Mouse (Mus musculus): ENCODE measurements around the gene Zfp982. TPM values are rescaled to one million over a fixed set of nuclear protein-coding genes. Genes with fewer than 3 reads are reported as not detected.
"Not testable (repeated sequence)": the region's sequence is repeated elsewhere in the genome, so short reads cannot be mapped to it uniquely, and the experiment has no call there.

Gene Zfp982
- polyA plus RNA-seq, 1 experiment from 2014 or later: 4.8 TPM

GRCm38 (mm10) chr4:147509174-147509573 lies 17.0 kb downstream of the Zfp982 start:
- Histone ChIP-seq H3K4me2 (ENCODE audit: low read depth, low read length) (no peak overlapping the region), H3K36me3 (ENCODE audit: control insufficient read depth, insufficient read depth, low read length) (peaks cover 4% of the 10 kb centered on the region), H3K9me3 (replicated peaks; ENCODE audit: control insufficient read depth, low read length) (peaks cover 6% of the 10 kb centered on the region), H3K9ac (ENCODE audit: low read length) (no peak overlapping the region), H3K4me1 (ENCODE audit: control insufficient read depth, insufficient read depth, low read length) (no peaks in the 10 kb centered on the region), H3K27me3 (ENCODE audit: control insufficient read depth, insufficient read depth, low read length) (no peaks in the 10 kb centered on the region), H3K27ac (ENCODE audit: low read length) (no peak overlapping the region), H3K4me3 (replicated peaks; ENCODE audit: low read length) (no peak overlapping the region)
- no peak for ATAC-seq (ENCODE audit: insufficient read depth, low FRiP score)
- WGBS: 80% methylated on average over 2 of the region's 2 CpGs

GRCm38 (mm10) chr4:147518981-147519380 lies 26.8 kb downstream of the Zfp982 start:
- 69% methylated on average over 2 of the region's 2 CpGs for WGBS
- Histone ChIP-seq H3K27me3 (ENCODE audit: control insufficient read depth, insufficient read depth, low read length) (no peaks in the 10 kb centered on the region), H3K4me1 (ENCODE audit: control insufficient read depth, insufficient read depth, low read length) (no peaks in the 10 kb centered on the region), H3K9me3 (replicated peaks; ENCODE audit: control insufficient read depth, low read length) (peaks cover 52% of the 10 kb centered on the region), H3K27ac (ENCODE audit: low read length) (no peak overlapping the region), H3K36me3 (ENCODE audit: control insufficient read depth, insufficient read depth, low read length) (no peaks in the 10 kb centered on the region), H3K4me3 (replicated peaks; ENCODE audit: low read length) (no peak overlapping the region), H3K4me2 (ENCODE audit: low read depth, low read length) (no peak overlapping the region), H3K9ac (ENCODE audit: low read length) (no peak overlapping the region)
- no peak for ATAC-seq (ENCODE audit: insufficient read depth, low FRiP score)

DNA sequence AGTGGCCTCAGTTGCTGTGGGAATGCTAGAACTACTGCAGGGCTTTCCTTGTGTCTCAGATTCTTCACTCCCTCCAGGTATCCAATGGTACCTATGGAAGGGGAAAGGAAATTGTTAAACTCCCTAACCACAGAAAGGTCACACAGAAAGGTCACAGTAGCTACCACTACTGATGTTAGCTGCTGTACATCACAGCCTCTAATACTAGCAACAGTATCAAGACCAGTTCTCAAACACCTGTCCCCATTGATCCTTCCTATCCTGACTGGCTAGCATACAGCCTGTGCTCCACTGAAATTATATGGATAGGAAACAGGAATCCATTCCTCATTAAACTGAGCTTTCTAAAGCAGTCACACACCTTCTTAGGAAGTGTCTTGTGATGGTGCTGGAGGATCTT lies 27.9 kb downstream of the Zfp982 start:
- Histone ChIP-seq H3K4me3 (replicated peaks; ENCODE audit: low read length) (no peak overlapping the region), H3K4me2 (ENCODE audit: low read depth, low read length) (no peak overlapping the region), H3K9me3 (replicated peaks; ENCODE audit: control insufficient read depth, low read length) (peaks cover 55% of the 10 kb centered on the region), H3K27ac (ENCODE audit: low read length) (no peak overlapping the region), H3K9ac (ENCODE audit: low read length) (no peak overlapping the region), H3K36me3 (ENCODE audit: control insufficient read depth, insufficient read depth, low read length) (no peaks in the 10 kb centered on the region), H3K4me1 (ENCODE audit: control insufficient read depth, insufficient read depth, low read length) (no peaks in the 10 kb centered on the region), H3K27me3 (ENCODE audit: control insufficient read depth, insufficient read depth, low read length) (no peaks in the 10 kb centered on the region)
- ATAC-seq (ENCODE audit: insufficient read depth, low FRiP score): 0 out of 2 replicates have a peak, but pooled peaks have one; percentile 16

- no peak overlapping the region for H3K9ac ChIP-seq (ENCODE audit: low read length)
- no peaks in the 10 kb centered on the region for H3K27me3 ChIP-seq (ENCODE audit: control insufficient read depth, insufficient read depth, low read length)
- no peaks in the 10 kb centered on the region for H3K36me3 ChIP-seq (ENCODE audit: control insufficient read depth, insufficient read depth, low read length)
- no peaks in the 10 kb centered on the region for H3K4me1 ChIP-seq (ENCODE audit: control insufficient read depth, insufficient read depth, low read length)
- whole genome bisulfite sequencing: 77% methylated on average over 1 of the region's 1 CpGs
- no peak overlapping the region for H3K27ac ChIP-seq (ENCODE audit: low read length)
- H3K4me2 ChIP-seq (ENCODE audit: low read depth, low read length): no peak overlapping the region
- ATAC-seq (ENCODE audit: insufficient read depth, low FRiP score): no peak
- no peak overlapping the region for H3K4me3 ChIP-seq (replicated peaks; ENCODE audit: low read length)
- peaks cover 42% of the 10 kb centered on the region for H3K9me3 ChIP-seq (replicated peaks; ENCODE audit: control insufficient read depth, low read length)
These were observed 32.9 kb downstream of the Zfp982 start for GRCm38 (mm10) chr4:147525125-147525524.

- no peak overlapping the region for H3K4me2 ChIP-seq (ENCODE audit: low read depth, low read length)
- peaks cover 25% of the 10 kb centered on the region for H3K9me3 ChIP-seq (replicated peaks; ENCODE audit: control insufficient read depth, low read length)
- ATAC-seq (ENCODE audit: insufficient read depth, low FRiP score): no peak
- H3K27me3 ChIP-seq (ENCODE audit: control insufficient read depth, insufficient read depth, low read length): no peaks in the 10 kb centered on the region
- no peaks in the 10 kb centered on the region for H3K36me3 ChIP-seq (ENCODE audit: control insufficient read depth, insufficient read depth, low read length)
- 77% methylated on average over 1 of the region's 1 CpGs for WGBS
- no peaks in the 10 kb centered on the region for H3K4me1 ChIP-seq (ENCODE audit: control insufficient read depth, insufficient read depth, low read length)
- H3K27ac ChIP-seq (ENCODE audit: low read length): no peak overlapping the region
- H3K4me3 ChIP-seq (replicated peaks; ENCODE audit: low read length): no peak overlapping the region
- no peak overlapping the region for H3K9ac ChIP-seq (ENCODE audit: low read length)
These were observed 38.1 kb downstream of the Zfp982 start for GRCm38 (mm10) chr4:147530366-147530765.

GRCm38 (mm10) chr4:147535916-147536315 lies 43.7 kb downstream of the Zfp982 start:
- not testable (repeated sequence) for H3K27me3 ChIP-seq (ENCODE audit: control insufficient read depth, insufficient read depth, low read length)

GRCm38 (mm10) chr4:147537702-147538101 lies 45.5 kb downstream of the Zfp982 start:
- Histone ChIP-seq H3K27me3 (ENCODE audit: control insufficient read depth, insufficient read depth, low read length) (no peaks in the 10 kb centered on the region), H3K27ac (ENCODE audit: low read length) (no peak overlapping the region), H3K4me2 (ENCODE audit: low read depth, low read length) (no peak overlapping the region), H3K36me3 (ENCODE audit: control insufficient read depth, insufficient read depth, low read length) (no peaks in the 10 kb centered on the region), H3K9ac (ENCODE audit: low read length) (no peak overlapping the region), H3K9me3 (replicated peaks; ENCODE audit: control insufficient read depth, low read length) (peaks cover 14% of the 10 kb centered on the region), H3K4me1 (ENCODE audit: control insufficient read depth, insufficient read depth, low read length) (no peaks in the 10 kb centered on the region), H3K4me3 (replicated peaks; ENCODE audit: low read length) (no peak overlapping the region)
- peak; percentile 21; the same call in 1 of the 2 replicates for ATAC-seq (ENCODE audit: insufficient read depth, low FRiP score)
- 74% methylated on average over 2 of the region's 2 CpGs for WGBS

More at GRCm38 (mm10) chr4:147535916-147536315, 43.7 kb downstream of the Zfp982 start:
- not testable (repeated sequence) for H3K4me2 ChIP-seq (ENCODE audit: low read depth, low read length); ATAC-seq (ENCODE audit: insufficient read depth, low FRiP score); H3K36me3 ChIP-seq (ENCODE audit: control insufficient read depth, insufficient read depth, low read length); H3K9ac ChIP-seq (ENCODE audit: low read length); H3K4me1 ChIP-seq (ENCODE audit: control insufficient read depth, insufficient read depth, low read length); H3K27ac ChIP-seq (ENCODE audit: low read length); H3K4me3 ChIP-seq (replicated peaks; ENCODE audit: low read length)
- peaks cover 19% of the 10 kb centered on the region for H3K9me3 ChIP-seq (replicated peaks; ENCODE audit: control insufficient read depth, low read length)

DNA sequence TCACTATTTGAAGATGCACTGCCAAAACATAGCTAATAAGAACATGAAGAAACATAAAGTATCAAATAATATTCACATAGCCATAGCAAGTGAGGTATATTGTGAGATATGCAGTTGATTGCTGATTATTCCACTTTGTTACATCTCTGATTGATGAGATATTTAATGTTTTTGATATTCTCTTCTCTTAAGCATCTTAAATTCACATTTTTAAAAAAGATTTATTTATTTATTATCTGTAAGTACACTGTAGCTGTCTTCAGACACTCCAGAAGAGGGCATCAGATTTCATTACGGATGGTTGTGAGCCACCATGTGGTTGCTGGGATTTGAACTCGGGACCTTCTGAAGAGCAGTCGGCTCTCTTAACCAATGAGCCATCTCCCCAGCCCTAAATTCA lies 47.7 kb downstream of the Zfp982 start, which contains the start of gene Gm16503:
Gene Gm16503 (plus strand): TSS at position 301 of the 400 bp plus-strand sequence.
- H3K4me1 ChIP-seq (ENCODE audit: control insufficient read depth, insufficient read depth, low read length); H3K36me3 ChIP-seq (ENCODE audit: control insufficient read depth, insufficient read depth, low read length); H3K4me3 ChIP-seq (replicated peaks; ENCODE audit: low read length); ATAC-seq (ENCODE audit: insufficient read depth, low FRiP score); H3K27ac ChIP-seq (ENCODE audit: low read length); H3K4me2 ChIP-seq (ENCODE audit: low read depth, low read length); H3K27me3 ChIP-seq (ENCODE audit: control insufficient read depth, insufficient read depth, low read length); H3K9ac ChIP-seq (ENCODE audit: low read length): not testable (repeated sequence)
- H3K9me3 ChIP-seq (replicated peaks; ENCODE audit: control insufficient read depth, low read length): peaks cover 14% of the 10 kb centered on the region
- WGBS: 79% methylated on average over 3 of the region's 3 CpGs

GRCm38 (mm10) chr4:147541105-147541504 lies 48.9 kb downstream of the Zfp982 start:
- H3K4me2 ChIP-seq (ENCODE audit: low read depth, low read length): no peak overlapping the region
- no peak overlapping the region for H3K4me3 ChIP-seq (replicated peaks; ENCODE audit: low read length)
- H3K4me1 ChIP-seq (ENCODE audit: control insufficient read depth, insufficient read depth, low read length): no peaks in the 10 kb centered on the region
- no peak for ATAC-seq (ENCODE audit: insufficient read depth, low FRiP score)
- H3K9me3 ChIP-seq (replicated peaks; ENCODE audit: control insufficient read depth, low read length): peaks cover 12% of the 10 kb centered on the region
- no peaks in the 10 kb centered on the region for H3K36me3 ChIP-seq (ENCODE audit: control insufficient read depth, insufficient read depth, low read length)
- H3K9ac ChIP-seq (ENCODE audit: low read length): no peak overlapping the region
- H3K27me3 ChIP-seq (ENCODE audit: control insufficient read depth, insufficient read depth, low read length): no peaks in the 10 kb centered on the region
- H3K27ac ChIP-seq (ENCODE audit: low read length): no peak overlapping the region

GRCm38 (mm10) chr4:147553071-147553470 lies 60.9 kb downstream of the Zfp982 start, which contains the start of gene Zfp985:
Gene Zfp985 (plus strand): TSS chr4:147553277.
- H3K4me1 ChIP-seq (ENCODE audit: control insufficient read depth, insufficient read depth, low read length); H3K9ac ChIP-seq (ENCODE audit: low read length); H3K9me3 ChIP-seq (replicated peaks; ENCODE audit: control insufficient read depth, low read length); H3K4me2 ChIP-seq (ENCODE audit: low read depth, low read length); H3K27me3 ChIP-seq (ENCODE audit: control insufficient read depth, insufficient read depth, low read length); H3K27ac ChIP-seq (ENCODE audit: low read length); H3K4me3 ChIP-seq (replicated peaks; ENCODE audit: low read length); H3K36me3 ChIP-seq (ENCODE audit: control insufficient read depth, insufficient read depth, low read length); ATAC-seq (ENCODE audit: insufficient read depth, low FRiP score): not testable (repeated sequence)
- WGBS: 82% methylated on average over 5 of the region's 5 CpGs

Measured in stomach, embryonic 16.5 days (tissue).